11 mouse cellular contexts compared by ENCODE assay signal in genomic region chr4:105364496-105364895, GRCm38 (mm10).
DNase-seq lines count a peak whose midpoint lies in the region; ATAC-seq and TF ChIP-seq lines count a peak whose summit lies in the region.
"Had no signal": no experiment of that assay in that cellular context is flagged by ENCODE, and none has a peak within 500 bp of the region (broad histone marks: within the 10 kb centered on the region; RNA-seq: fewer than 3 reads in every experiment).

No protein-coding gene starts in this region.

- H3K4me1 ChIP-seq in kidney, adult 2 months (ENCODE audit: control insufficient read depth, insufficient read depth, low read length): peaks cover 13% of the 10 kb centered on the region; the same call in 1 of the 2 replicates
- H3K4me1 ChIP-seq in kidney, embryonic 14.5 days (ENCODE audit: control insufficient read depth, insufficient read depth, low read length): no peaks in the 10 kb centered on the region
- no peaks in the 10 kb centered on the region for H3K4me1 ChIP-seq in heart, embryonic 11.5 days (ENCODE audit: control insufficient read depth, insufficient read depth, low read length)
- H3K4me1 ChIP-seq in liver, embryonic 12.5 days: no peaks in the 10 kb centered on the region
- H3K4me1 ChIP-seq: liver, embryonic 15.5 days had no signal

- H3K27me3 ChIP-seq in kidney, adult 2 months (replicated peaks; ENCODE audit: control insufficient read depth, insufficient read depth, low read length): no peaks in the 10 kb centered on the region
- H3K27me3 ChIP-seq in kidney, embryonic 14.5 days (ENCODE audit: control insufficient read depth, insufficient read depth, low read length): no peaks in the 10 kb centered on the region
- no peaks in the 10 kb centered on the region for H3K27me3 ChIP-seq in heart, embryonic 11.5 days (ENCODE audit: control insufficient read depth, insufficient read depth, low read length)
- no peaks in the 10 kb centered on the region for H3K27me3 ChIP-seq in liver, embryonic 12.5 days (replicated peaks)
- H3K27me3 ChIP-seq: CH12.LX; embryonic facial prominence, embryonic 15.5 days; liver, embryonic 15.5 days had no signal

- H3K4me3 ChIP-seq in kidney, adult 2 months (ENCODE audit: insufficient read depth, low read depth, low read length): no peak overlapping the region
- H3K4me3 ChIP-seq in kidney, embryonic 14.5 days (ENCODE audit: low read length): no peak overlapping the region
- no peak overlapping the region for H3K4me3 ChIP-seq in heart, embryonic 11.5 days (ENCODE audit: low read depth, low read length)
- H3K4me3 ChIP-seq in liver, embryonic 12.5 days: no peak overlapping the region
- H3K4me3 ChIP-seq: embryonic facial prominence, embryonic 15.5 days; liver, embryonic 15.5 days had no signal

- no peaks in the 10 kb centered on the region for H3K36me3 ChIP-seq in kidney, adult 2 months (ENCODE audit: control insufficient read depth, insufficient read depth, low read length)
- no peaks in the 10 kb centered on the region for H3K36me3 ChIP-seq in kidney, embryonic 14.5 days (ENCODE audit: control insufficient read depth, insufficient read depth, low read length)
- H3K36me3 ChIP-seq in heart, embryonic 11.5 days (ENCODE audit: control insufficient read depth, insufficient read depth, low read length): no peaks in the 10 kb centered on the region
- H3K36me3 ChIP-seq in liver, embryonic 12.5 days: no peaks in the 10 kb centered on the region
- H3K36me3 ChIP-seq: embryonic facial prominence, embryonic 15.5 days; liver, embryonic 15.5 days had no signal

- no peak overlapping the region for H3K9ac ChIP-seq in kidney, embryonic 14.5 days (ENCODE audit: low read depth, low read length)
- no peak overlapping the region for H3K9ac ChIP-seq in heart, embryonic 11.5 days (ENCODE audit: low read depth, low read length)
- no peak overlapping the region for H3K9ac ChIP-seq in liver, embryonic 12.5 days
- H3K9ac ChIP-seq: embryonic facial prominence, embryonic 15.5 days; liver, embryonic 15.5 days had no signal

- 40% methylated on average over 6 of the region's 6 CpGs for WGBS in kidney, adult 2 months
- WGBS in kidney, embryonic 14.5 days: 78% methylated on average over 6 of the region's 6 CpGs
- WGBS in heart, embryonic 11.5 days (ENCODE audit: insufficient replicate concordance): 46% methylated on average over 6 of the region's 6 CpGs
- WGBS in liver, embryonic 12.5 days (ENCODE audit: insufficient replicate concordance): 49% methylated on average over 6 of the region's 6 CpGs

- ATAC-seq in kidney, embryonic 14.5 days (ENCODE audit: low FRiP score, low TSS enrichment): no peak
- ATAC-seq in heart, embryonic 11.5 days (replicated peaks; ENCODE audit: insufficient number of reproducible peaks, low FRiP score, low TSS enrichment): no peak
- no peak for ATAC-seq in CD4-positive, CD25-positive, alpha-beta regulatory T cell, adult 4 months
- no peak for ATAC-seq in liver, embryonic 12.5 days

- DNase-seq in kidney, adult 2 months: peak; percentile 65
- peak; percentile 63 for DNase-seq in adrenal gland, adult 8-10 months
- peak; percentile 24 to 58 for DNase-seq in kidney, postnatal 36 days
- DNase-seq in retina, postnatal 1 day: no peak

- H3K9me3 ChIP-seq in kidney, embryonic 14.5 days (ENCODE audit: control insufficient read depth, low read length): no peaks in the 10 kb centered on the region
- H3K9me3 ChIP-seq in heart, embryonic 11.5 days (replicated peaks; ENCODE audit: control insufficient read depth, low read length): no peaks in the 10 kb centered on the region
- no peaks in the 10 kb centered on the region for H3K9me3 ChIP-seq in liver, embryonic 12.5 days (replicated peaks)
- H3K9me3 ChIP-seq: embryonic facial prominence, embryonic 15.5 days; liver, embryonic 15.5 days had no signal

- H3K27ac ChIP-seq in kidney, adult 2 months (ENCODE audit: insufficient read depth, low read depth, low read length): peak overlapping the region; percentile 58
- no peak overlapping the region for H3K27ac ChIP-seq in kidney, embryonic 14.5 days (ENCODE audit: low read depth, low read length)
- peak overlapping the region; percentile 29; the same call in 1 of the 2 replicates for H3K27ac ChIP-seq in heart, embryonic 11.5 days (ENCODE audit: low read depth, low read length)
- no peak overlapping the region for H3K27ac ChIP-seq in liver, embryonic 12.5 days
- H3K27ac ChIP-seq: embryonic facial prominence, embryonic 15.5 days; liver, embryonic 15.5 days had no signal

- no peak for TF ChIP-seq CTCF in kidney, adult 2 months (conservative IDR thresholded peaks at IDR 0.05; ENCODE audit: insufficient read depth, insufficient read length, low read depth, low read length)

- no peak overlapping the region for H3K4me2 ChIP-seq in kidney, embryonic 14.5 days (replicated peaks; ENCODE audit: low read depth, low read length)
- no peak overlapping the region; the same call in 1 of the 2 replicates for H3K4me2 ChIP-seq in heart, embryonic 11.5 days
- H3K4me2 ChIP-seq in liver, embryonic 12.5 days: no peak overlapping the region
- H3K4me2 ChIP-seq: embryonic facial prominence, embryonic 15.5 days; liver, embryonic 15.5 days had no signal

- no peak for TF ChIP-seq POLR2A in kidney, adult 2 months (IDR thresholded peaks at IDR 0.05; ENCODE audit: low read depth, low read length)

Comparison
In these comparisons a context has a peak if more than half of its experiments do, and no peak if none do; other contexts are left out.
1. H3K27ac ChIP-seq: peak in kidney, adult 2 months (single experiment) and heart, embryonic 11.5 days (single experiment); none in kidney, embryonic 14.5 days (single experiment) and liver, embryonic 12.5 days (single experiment).